Mouse (Mus musculus) hematopoietic stem cell, adult 5-6 weeks (primary cell): ENCODE data around the gene Pros1. TPM values are rescaled to one million over a fixed set of nuclear protein-coding genes. Genes with fewer than 3 reads are reported as not detected.

ENCODE experiments used
- ATAC-seq, 2 experiments: fragments of 125-278 bp in 1 of 2; replicated peaks in 1 of 2; 2 replicates each; pipeline ENCODE4 v1.8.0; 2016 to 2017; ENCODE audit warnings: inconsistent platforms in 2 of 2, mild to moderate bottlenecking in 2 of 2, moderate number of reproducible peaks in 2 of 2, low read depth in 1 of 2, moderate TSS enrichment in 1 of 2; ENCODE audit not compliant: low FRiP score in 2 of 2, poor library complexity in 2 of 2, severe bottlenecking in 2 of 2, insufficient read depth in 1 of 2, low TSS enrichment in 1 of 2
- total RNA-seq: library from RNA; stranded (forward); fragments of 172-1452, 232-1000 nt; gene quantifications from 2 replicates; pipeline ENCODE4 v1.2.3, GENCODE M21; 2017

The Pros1 gene
- total RNA-seq, 1 experiment from 2014 or later: 5.9 TPM

DNA sequence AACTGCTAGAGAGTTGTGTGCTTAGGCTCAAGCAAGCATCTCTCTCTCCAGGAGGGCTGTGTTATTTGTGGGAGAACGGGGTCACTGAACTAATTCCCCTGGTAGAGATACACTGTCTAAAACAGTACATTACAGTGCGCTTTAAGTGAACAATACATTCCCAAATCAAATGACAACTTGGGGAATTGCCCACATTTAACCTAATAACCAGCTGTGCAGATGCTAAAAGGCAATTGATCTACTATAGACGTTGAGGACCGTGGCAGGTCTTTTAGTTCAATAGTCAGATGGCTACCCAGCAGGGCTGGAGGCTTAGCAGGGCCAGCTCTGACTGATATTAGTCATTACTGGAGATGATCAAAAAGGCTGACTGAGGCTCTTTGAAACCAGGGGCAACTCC, 104.4 kb downstream of the Pros1 start:
- ATAC-seq: no peak

DNA sequence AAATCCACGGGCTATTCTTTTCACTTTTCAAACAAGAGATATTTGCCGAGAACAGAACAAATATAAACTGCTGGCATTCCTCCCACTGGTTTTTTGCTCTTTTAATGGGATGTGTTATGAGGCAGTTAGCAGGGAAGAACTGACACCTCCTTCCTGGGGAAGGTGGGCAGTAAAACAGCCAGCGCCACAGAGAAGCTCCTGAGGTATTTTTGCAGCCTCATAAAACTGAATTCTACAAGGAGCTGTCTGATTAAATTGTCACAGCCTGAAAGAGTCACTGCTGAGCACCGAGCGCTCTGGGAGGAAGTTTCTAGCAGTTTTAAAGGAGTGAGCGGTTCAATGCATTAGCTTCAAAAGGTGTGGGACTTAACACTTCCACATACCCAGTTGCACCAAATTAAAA, 110.3 kb downstream of the Pros1 start:
- no peak for ATAC-seq

DNA sequence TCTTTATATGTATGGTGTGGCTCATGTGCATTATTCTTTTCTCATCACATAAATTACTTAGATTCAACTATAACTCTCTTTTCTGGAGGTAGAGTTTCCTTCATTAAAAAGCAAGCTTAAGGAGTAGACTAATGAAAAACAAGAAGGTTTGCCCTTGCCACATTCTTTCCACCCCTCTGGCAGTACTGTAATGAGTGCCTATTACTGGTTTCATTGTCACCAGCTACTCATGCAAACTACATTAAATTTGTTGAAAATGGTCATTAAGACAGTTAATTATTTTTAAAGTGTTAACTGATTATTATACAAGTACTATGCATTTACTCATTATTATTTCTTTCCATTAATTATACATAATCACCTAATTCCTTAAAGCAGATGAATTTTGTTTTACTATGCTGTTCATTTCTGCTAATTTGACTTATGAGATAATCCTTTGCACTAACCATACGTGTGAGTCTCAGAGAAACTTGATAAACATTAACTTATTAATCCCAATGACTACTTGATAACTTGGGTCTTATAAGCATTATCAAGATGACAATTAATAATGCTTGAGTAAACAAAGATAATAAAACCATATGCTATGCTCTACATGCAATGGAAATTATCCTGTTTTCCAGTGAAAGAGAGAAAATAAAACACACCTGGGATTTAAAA, 117.7 kb downstream of the Pros1 start:
- ATAC-seq: no peak

DNA sequence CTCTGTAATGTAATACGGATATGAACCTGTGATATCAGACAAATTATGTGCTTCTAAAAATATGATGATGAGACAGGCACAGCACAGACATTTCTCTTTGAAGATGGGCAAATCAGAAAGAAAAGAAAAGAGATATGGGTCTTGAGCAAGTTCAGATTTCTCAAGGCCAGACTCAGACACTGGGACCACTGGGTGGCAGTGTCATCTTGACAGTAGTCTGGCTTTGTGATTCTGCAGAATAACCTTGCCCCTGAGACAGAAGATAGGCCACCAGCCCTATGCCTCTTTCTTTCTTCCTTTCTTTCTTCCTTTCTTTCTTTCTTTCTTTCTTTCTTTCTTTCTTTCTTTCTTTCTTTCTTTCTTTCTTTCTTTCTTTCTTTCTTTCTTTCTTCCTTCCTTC, 120.8 kb downstream of the Pros1 start:
- no peak for ATAC-seq

Other genes starting within 250 kb of the Pros1 start
- 16.6 and 19.5 TPM in 2 replicates for gene Nsun3, start 67.5 kb upstream of the Pros1 start, total RNA-seq
- gene Stx19, start 39.6 kb upstream of the Pros1 start, total RNA-seq: not detected in 2 replicates
- 10.9 and 21.3 TPM in 2 replicates for gene Arl13b, start 7.3 kb upstream of the Pros1 start, total RNA-seq